Mouse (Mus musculus) Patski (cell line): Measurements from ENCODE around the gene Sertad1. TPM values are rescaled to one million over a fixed set of nuclear protein-coding genes. Genes with fewer than 3 reads are reported as not detected.
"Not testable (repeated sequence)": the region's sequence is repeated elsewhere in the genome, so short reads cannot be mapped to it uniquely, and the experiment has no call there.

ENCODE experiments used
- ATAC-seq: fragments of 100-300 bp; one replicate; pipeline ENCODE4 v1.8.0; 2021
- CTCF ChIA-PET: fragments of 350-600 bp; sonication (Branson Sonifier 250); formaldehyde crosslinking; loops from one replicate; lab custom pipeline; 2022; ENCODE audit warnings: inconsistent platforms; lab: Charles Lee
- POLR2A ChIA-PET: fragments of 350-600 bp; sonication (Branson Sonifier 250); formaldehyde crosslinking; loops from one replicate; lab custom pipeline; 2022; ENCODE audit warnings: antibody characterized with exemption, inconsistent platforms; lab: Charles Lee
- DNase-seq: peaks from one replicate; pipeline ENCODE4 v3.0.0-alpha.2; 2011; ENCODE audit warnings: low read depth, low spot score
- H3K27me3 ChIP-seq: fragments of 371-371 bp; one replicate; pipeline ENCODE4 v1.5.1; 2021
- CTCF ChIP-seq: fragments of 100-300 bp; IDR thresholded peaks from one replicate; pipeline ENCODE4 v1.5.1; 2021
- in situ Hi-C: fragments of 300-500 bp; cut with MboI; formaldehyde crosslinking; loops from 3 replicates; pipeline ENCODE4 v1.11.1; 2018; ENCODE audit warnings: low pct_unique_long_range_greater_than_20kb, mixed read lengths
- polyA plus RNA-seq: library from polyadenylated mRNA; unstranded; gene quantifications from one replicate; pipeline ENCODE4 v1.2.3, GENCODE M21; 2021

The Sertad1 gene
- polyA plus RNA-seq, 1 experiment from 2014 or later: 27.6 TPM

DNA sequence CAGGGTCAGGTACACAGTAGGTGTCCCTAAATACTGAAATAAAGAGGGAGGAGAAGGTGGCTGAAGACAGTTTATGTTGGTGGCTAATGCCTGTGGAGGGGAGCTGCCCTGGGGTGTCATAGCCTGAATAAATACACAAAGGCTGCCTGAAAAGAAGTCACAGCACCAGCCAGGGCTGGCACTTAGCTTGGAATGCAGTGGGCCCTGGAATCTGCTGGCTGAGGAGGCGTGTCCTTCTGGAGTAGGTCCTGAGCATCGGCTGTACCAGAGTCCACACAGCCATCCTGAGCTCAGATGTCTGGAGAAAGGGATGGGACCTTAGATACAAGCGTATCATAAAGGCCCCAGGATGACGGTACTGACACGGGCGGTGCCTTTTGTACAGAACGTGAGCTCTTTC is 5.1 kb downstream of the Sertad1 start:
- ChIA-PET POLR2A (interaction anchor here (0.7 to 3.2 kb wide), 5 partner anchors 8 to 144 kb away, joined by 3 to 20 read pairs (median 4); no protein-coding TSS in a partner anchor), CTCF (interaction anchor here (1.7 to 2.7 kb wide), 7 partner anchors 8 to 55 kb away, joined by 4 to 21 read pairs (median 9); partner anchors contain the start of gene Prx)
- DNase-seq: no peak
- in situ Hi-C loops: loop anchor here (25.0 kb wide), 1 partner anchor 305 kb away; the partner anchor contains the start of genes BC024978, Gm21983, Mia and Rab4b
- no peak for TF ChIP-seq CTCF
- no peak for ATAC-seq
- H3K27me3 ChIP-seq: no peaks in the 10 kb centered on the region

DNA sequence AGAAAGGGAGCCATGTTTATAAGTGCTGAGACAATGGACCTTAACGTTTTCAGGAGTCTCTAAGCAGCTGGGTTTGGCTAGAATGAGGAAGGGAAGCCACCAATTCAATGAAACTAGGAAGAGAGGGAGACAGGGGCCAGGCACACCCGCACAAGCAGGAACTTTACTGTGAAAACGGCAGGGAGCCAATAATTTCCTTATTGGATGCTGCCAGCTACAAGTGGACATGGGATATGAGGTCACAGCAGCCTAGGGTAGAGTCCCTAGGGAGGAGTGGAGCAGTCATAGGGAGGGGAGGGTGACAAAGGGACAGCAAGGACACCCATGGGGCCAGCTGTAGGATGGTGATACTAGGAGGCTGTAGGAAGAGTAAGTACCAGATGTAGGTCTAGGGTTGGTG is 6.3 kb downstream of the Sertad1 start:
- ChIA-PET CTCF (interaction anchor here (1.4 kb wide), 1 partner anchor 10 kb away, joined by 5 read pairs; no protein-coding TSS in a partner anchor), POLR2A (no interaction called here)
- H3K27me3 ChIP-seq: no peaks in the 10 kb centered on the region
- in situ Hi-C loops: loop anchor here (25.0 kb wide), 1 partner anchor 306 kb away; the partner anchor contains the start of genes BC024978, Gm21983, Mia and Rab4b
- DNase-seq (no peak), ATAC-seq (no peak)
- TF ChIP-seq CTCF: no peak

DNA sequence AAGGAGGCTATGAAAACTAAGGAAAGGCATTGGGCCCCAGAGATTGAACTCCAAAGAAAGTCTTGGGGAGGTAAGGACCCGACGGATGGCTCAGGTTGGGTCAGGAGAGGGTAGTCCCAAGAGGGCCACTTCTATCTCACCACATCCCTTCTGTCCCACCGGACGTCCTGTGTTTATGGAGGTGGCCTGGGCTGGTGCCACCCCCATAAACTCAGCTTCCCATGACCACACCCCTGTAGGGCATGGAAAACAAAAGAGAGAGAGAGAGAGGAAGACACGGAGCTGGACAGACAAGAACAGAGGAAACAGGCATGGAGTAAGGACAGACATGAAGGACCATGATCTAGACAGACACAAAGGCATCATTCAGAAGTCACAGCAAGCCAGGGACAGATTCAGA is 6.7 kb downstream of the Sertad1 start:
- in situ Hi-C loops: loop anchor here (25.0 kb wide), 1 partner anchor 306 kb away; the partner anchor contains the start of genes BC024978, Gm21983, Mia and Rab4b

DNA sequence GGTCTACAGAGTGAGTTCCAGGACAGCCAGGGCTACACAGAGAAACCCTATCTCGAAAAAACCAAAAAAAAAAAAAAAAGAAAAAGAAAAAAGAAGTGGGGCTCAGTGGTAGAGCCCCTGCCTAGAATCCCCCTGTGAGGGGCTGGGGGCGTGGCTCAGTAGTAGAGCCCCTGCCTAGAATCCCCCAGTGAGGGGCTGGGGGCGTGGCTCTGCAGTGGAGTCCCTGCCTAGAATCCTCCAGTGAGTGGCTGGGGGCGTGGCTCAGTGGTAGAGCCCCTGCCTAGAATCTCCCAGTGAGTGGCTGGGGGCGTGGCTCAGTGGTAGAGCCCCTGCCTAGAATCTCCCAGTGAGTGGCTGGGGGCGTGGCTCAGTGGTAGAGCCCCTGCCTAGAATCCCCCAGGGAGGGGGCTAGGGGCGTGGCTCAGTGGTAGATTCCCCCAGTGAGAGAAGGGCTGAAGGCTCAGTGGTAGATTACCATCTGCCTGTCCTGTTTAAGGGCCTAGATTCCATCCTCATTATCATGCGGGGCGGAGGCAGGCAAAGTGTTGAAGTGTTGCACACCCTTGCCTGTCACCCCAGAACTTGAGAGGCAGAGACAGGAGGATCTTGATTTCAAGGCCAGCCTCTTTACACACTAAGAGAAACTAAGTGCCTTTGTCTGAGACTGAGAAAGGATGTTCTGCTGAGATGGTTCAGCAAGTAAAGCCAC is 8.1 kb downstream of the Sertad1 start:
- H3K27me3 ChIP-seq, ATAC-seq, DNase-seq, CTCF ChIA-PET: not testable (repeated sequence)
- POLR2A ChIA-PET: interaction anchor here (1.2 kb wide), 1 partner anchor 11 kb away, joined by 3 read pairs; no protein-coding TSS in a partner anchor
- in situ Hi-C loops: loop anchor here (25.0 kb wide), 1 partner anchor 308 kb away; the partner anchor contains the start of genes BC024978, Gm21983, Mia and Rab4b

More for the DNA sequence above, 6.7 kb downstream of the Sertad1 start:
- ChIA-PET POLR2A (no interaction called here), CTCF (interaction anchor here (1.4 kb wide), 1 partner anchor 9 kb away, joined by 5 read pairs; no protein-coding TSS in a partner anchor)
- no peak for TF ChIP-seq CTCF
- ATAC-seq: no peak
- no peaks in the 10 kb centered on the region for H3K27me3 ChIP-seq
- no peak for DNase-seq

DNA sequence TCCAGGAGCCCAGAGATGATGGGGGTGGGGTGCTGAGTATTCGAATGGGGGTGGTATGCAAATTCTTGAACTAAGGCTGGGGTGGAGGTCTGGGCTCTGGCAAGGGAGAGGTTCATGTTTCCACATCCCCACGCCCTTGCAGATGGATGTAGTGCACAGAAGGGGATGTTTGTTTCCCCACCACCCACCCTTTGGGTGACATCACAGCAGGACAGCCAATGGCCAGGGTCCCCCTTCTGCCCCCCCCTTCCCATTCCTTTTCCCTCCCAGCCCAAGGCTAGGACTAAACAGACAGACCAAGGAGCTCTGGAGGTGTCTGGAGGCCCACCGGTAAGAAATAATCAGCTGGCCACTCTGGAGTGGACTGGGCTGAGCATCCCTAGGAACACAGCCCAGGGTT is 12.3 kb downstream of the Sertad1 start, which contains the start of gene Prx:
Prx (plus strand) TSS at position 289 of the 400 bp plus-strand sequence.
- no peak for DNase-seq
- TF ChIP-seq CTCF: no peak
- in situ Hi-C loops: loop anchor here (25.0 kb wide), 1 partner anchor 312 kb away; the partner anchor contains the start of genes BC024978, Gm21983, Mia and Rab4b
- no peaks in the 10 kb centered on the region for H3K27me3 ChIP-seq
- ChIA-PET POLR2A (no interaction called here), CTCF (interaction anchor here (3.3 kb wide), 1 partner anchor 8 kb away, joined by 20 read pairs; no protein-coding TSS in a partner anchor)
- ATAC-seq: no peak

DNA sequence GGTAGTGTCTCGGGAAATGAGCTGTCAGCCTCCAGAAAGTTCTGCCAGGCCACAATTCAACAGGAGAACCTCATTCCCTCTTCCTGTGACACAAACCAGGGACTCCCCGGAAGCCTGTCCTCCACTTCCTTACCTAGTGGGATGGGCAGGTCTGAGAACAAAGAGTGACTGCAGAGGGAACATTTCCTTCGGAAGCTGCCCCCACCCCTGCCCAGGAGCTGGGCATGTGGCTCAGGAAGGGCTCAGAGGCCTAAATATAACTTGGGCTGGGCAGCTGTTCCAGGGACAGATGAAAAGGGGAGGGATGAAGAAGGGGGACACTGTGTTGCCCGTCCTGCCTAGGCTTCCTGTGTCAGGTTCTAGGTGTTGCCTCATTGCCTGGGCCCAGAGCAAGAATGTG is 14.9 kb downstream of the Sertad1 start:
- POLR2A ChIA-PET: no interaction called here
- DNase-seq: no peak
- ATAC-seq: no peak

DNA sequence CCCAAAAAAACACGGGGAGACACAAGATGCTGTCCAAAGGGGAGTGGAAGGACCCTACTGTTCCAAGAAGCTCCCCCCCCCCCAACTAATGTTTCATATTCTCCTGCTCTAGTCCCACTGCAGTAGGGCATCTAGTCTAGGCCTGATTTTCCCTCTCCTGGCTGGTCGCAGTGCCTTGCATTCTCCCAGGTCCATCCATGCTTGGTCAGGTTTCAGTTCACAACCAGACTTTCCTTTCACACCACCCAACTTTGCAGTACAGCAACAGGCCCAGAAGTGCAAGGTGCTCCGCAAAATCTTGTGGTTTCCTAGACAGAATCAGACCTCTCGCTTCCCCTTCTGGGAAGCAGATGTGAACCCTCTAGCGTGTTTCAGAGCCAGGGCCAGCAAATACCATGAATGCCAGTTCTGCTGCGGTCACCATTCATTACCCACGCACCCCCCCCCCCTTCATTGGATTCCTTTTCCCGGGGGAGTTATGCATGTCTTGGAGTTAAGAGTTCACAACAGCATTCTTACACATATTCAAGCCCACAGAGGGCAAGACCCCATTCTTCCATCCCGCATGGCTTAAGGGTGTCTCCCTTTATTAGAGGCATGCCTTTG is 20.2 kb downstream of the Sertad1 start:
- DNase-seq: no peak
- in situ Hi-C loops: loop anchor here (5.0 kb wide), 1 partner anchor 60 kb away; the partner anchor contains the start of genes Blvrb and Sptbn4
- TF ChIP-seq CTCF: no peak
- ChIA-PET CTCF (interaction anchor here (0.7 to 2.8 kb wide), 4 partner anchors 12 to 20 kb away, joined by 3 to 16 read pairs (median 10); no protein-coding TSS in a partner anchor), POLR2A (interaction anchor here (1.4 to 3.6 kb wide), 3 partner anchors 16 to 20 kb away, joined by 3 to 20 read pairs (median 6); partner anchors contain the start of gene Sertad1)
- ATAC-seq: peak; percentile 23
- H3K27me3 ChIP-seq: no peaks in the 10 kb centered on the region

More for the DNA sequence above, 14.9 kb downstream of the Sertad1 start:
- in situ Hi-C loops: no loop called here
- no peak for TF ChIP-seq CTCF
- no peaks in the 10 kb centered on the region for H3K27me3 ChIP-seq
- CTCF ChIA-PET: interaction anchor here (2.2 to 3.3 kb wide), 2 partner anchors 8 to 10 kb away, joined by 5 to 20 read pairs; no protein-coding TSS in a partner anchor

DNA sequence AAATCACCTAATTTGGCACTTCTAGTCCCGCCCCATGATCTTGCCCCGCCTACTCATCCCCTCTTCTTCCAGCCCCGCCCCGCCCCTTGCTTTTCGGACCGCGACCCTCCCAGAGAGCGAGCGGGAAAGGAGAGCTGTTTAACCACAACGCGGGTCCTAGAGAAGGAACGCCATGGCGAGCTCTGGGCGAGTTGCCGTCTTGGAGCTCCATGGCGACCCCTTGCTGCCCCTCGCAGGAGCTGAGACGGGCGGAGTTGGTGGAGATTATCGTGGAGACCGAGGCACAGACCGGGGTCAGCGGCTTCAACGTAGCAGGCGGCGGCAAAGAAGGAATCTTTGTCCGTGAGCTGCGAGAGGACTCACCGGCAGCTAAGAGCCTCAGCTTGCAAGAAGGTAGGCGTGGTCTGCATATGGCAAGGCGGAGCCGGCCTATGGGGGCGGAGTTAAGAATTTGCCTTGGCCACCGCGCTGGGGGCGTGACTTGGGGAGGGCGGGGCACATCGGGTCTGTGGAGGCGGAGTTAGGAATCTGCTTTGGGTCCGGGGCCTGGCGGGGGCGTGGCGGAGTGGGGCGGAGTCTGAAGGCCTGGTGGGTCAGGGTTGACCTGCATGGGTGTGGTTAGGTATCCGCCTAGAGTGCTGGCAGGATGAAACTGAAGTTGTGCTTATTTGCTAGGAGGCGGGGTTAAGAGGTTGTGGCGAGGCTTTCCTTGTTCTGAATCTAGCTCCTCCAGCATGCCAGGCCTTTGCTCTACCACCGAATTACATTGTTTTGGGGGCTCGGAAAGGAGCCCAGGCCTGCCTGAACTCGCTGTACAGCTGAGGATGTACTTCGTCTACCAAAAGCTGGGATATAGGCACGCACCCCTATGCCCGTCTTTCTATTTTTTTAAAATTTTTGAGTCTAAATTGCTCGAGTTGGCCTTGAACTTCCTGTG is 21.3 kb downstream of the Sertad1 start:
- in situ Hi-C loops: loop anchor here (5.0 kb wide), 1 partner anchor 61 kb away; the partner anchor contains the start of genes Blvrb and Sptbn4
- CTCF ChIA-PET: interaction anchor here (1.0 to 2.8 kb wide), 8 partner anchors 11 to 87 kb away, joined by 3 to 16 read pairs (median 5); partner anchors contain the start of genes 2310022A10Rik and Pld3
- ATAC-seq (peak; percentile 85), DNase-seq (peak; percentile 84)
- no peaks in the 10 kb centered on the region for H3K27me3 ChIP-seq
- POLR2A ChIA-PET: interaction anchor here (0.6 to 3.6 kb wide), 7 partner anchors 8 to 34 kb away, joined by 3 to 20 read pairs (median 3); partner anchors contain the start of gene Sertad1
- no peak for TF ChIP-seq CTCF

DNA sequence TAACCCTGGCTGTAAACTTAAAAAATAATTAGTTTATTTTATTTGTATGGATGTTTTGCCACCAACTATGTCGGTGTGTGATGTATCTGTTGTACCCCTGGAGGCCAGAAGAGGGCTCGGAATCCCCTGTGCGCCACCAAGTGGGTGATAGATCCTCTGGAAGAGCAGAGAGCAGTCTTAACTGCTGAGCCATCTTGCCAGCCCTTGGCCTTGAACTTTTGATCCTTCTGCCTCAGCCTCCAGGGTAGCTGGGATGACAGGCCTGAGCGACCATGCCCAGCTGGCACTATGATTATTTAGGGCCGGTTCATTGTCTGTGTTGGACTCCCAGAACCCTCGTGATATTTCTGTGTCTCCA is 21.9 kb downstream of the Sertad1 start:
- no peaks in the 10 kb centered on the region for H3K27me3 ChIP-seq
- peak; percentile 92 for TF ChIP-seq CTCF
- in situ Hi-C loops: loop anchor here (5.0 kb wide), 1 partner anchor 61 kb away; the partner anchor contains the start of genes Blvrb and Sptbn4
- ATAC-seq (peak; percentile 75), DNase-seq (no peak)
- CTCF ChIA-PET: interaction anchor here (1.0 to 2.8 kb wide), 9 partner anchors 10 to 179 kb away, joined by 3 to 16 read pairs (median 4); partner anchors contain the start of genes 2310022A10Rik and Pld3
- POLR2A ChIA-PET: interaction anchor here (0.9 to 3.6 kb wide), 5 partner anchors 8 to 34 kb away, joined by 3 to 20 read pairs (median 3); no protein-coding TSS in a partner anchor
